Mouse (Mus musculus) heart, embryonic 14.5 days (tissue): Measurements from ENCODE around the gene Stoml3. TPM values are rescaled to one million over a fixed set of nuclear protein-coding genes. Genes with fewer than 3 reads are reported as not detected.

Experiments
- ATAC-seq: fragments of 200-750 bp; cut with Nextera tagmentation; 2 replicates; pipeline ENCODE4 v1.8.0; 2017; ENCODE audit warnings: low read depth, moderate TSS enrichment; ENCODE audit not compliant: insufficient number of reproducible peaks, insufficient read depth, low FRiP score
- H3K27ac ChIP-seq, 2 experiments: fragments of 200-500 bp in 1 of 2; fragments of 300-500 bp in 1 of 2; sonication (generic) in 1 of 2; replicated peaks in 1 of 2; 2 replicates each; pipeline ENCODE4 v1.5.1; 2012 to 2014; ENCODE audit warnings: low read depth in 2 of 2, low read length in 2 of 2, control low read depth in 1 of 2, mild to moderate bottlenecking in 1 of 2, mixed read lengths in 1 of 2; ENCODE audit not compliant: control insufficient read depth in 1 of 2, insufficient read depth in 1 of 2
- H3K27me3 ChIP-seq: fragments of 300-500 bp; sonication (generic); 2 replicates; pipeline ENCODE4 v1.6.1; 2014; ENCODE audit warnings: mild to moderate bottlenecking, low read length, control low read depth; ENCODE audit not compliant: control insufficient read depth, insufficient read depth
- H3K36me3 ChIP-seq: fragments of 300-500 bp; sonication (generic); 2 replicates; pipeline ENCODE4 v1.6.1; 2014; ENCODE audit warnings: mild to moderate bottlenecking, control low read depth, low read length, mixed read lengths; ENCODE audit not compliant: control insufficient read depth, insufficient read depth
- H3K4me1 ChIP-seq, 2 experiments: fragments of 200-500 bp in 1 of 2; fragments of 300-500 bp in 1 of 2; sonication (generic) in 1 of 2; 2 replicates each; pipeline ENCODE4 v1.6.1; 2012 to 2014; ENCODE audit warnings: low read length in 2 of 2, control low read depth in 1 of 2, mixed read lengths in 1 of 2; ENCODE audit not compliant: control insufficient read depth in 2 of 2, insufficient read depth in 2 of 2
- H3K4me2 ChIP-seq: fragments of 300-500 bp; sonication (generic); 2 replicates; pipeline ENCODE4 v1.6.1; 2014; ENCODE audit warnings: mild to moderate bottlenecking, low read length
- H3K4me3 ChIP-seq, 2 experiments: fragments of 200-500 bp in 1 of 2; fragments of 300-500 bp in 1 of 2; sonication (generic) in 1 of 2; 2 replicates each; pipeline ENCODE4 v1.5.1; 2012 to 2014; ENCODE audit warnings: low read length in 2 of 2, mild to moderate bottlenecking in 2 of 2, control low read depth in 1 of 2, low read depth in 1 of 2, moderate library complexity in 1 of 2; ENCODE audit not compliant: control insufficient read depth in 1 of 2, insufficient read depth in 1 of 2
- H3K9ac ChIP-seq: fragments of 300-500 bp; sonication (generic); 2 replicates; pipeline ENCODE4 v1.6.1; 2014; ENCODE audit warnings: mild to moderate bottlenecking, low read length
- H3K9me3 ChIP-seq: fragments of 300-500 bp; sonication (generic); 2 replicates; pipeline ENCODE4 v1.6.1; 2016; ENCODE audit warnings: low read length, control low read depth; ENCODE audit not compliant: control insufficient read depth
- WGBS: fragments of 180-500 bp; shearing (Covaris S2); extraction: QIAGEN DNeasy Blood & Tissue Kit; methylation state at CpG from one replicate; pipeline ENCODE4 v1.1.7; 2014; 5-methylcytosine and 5-hydroxymethylcytosine counted together
- polyA plus RNA-seq: library from polyadenylated mRNA; unstranded; fragments of >200 nt; fragmentation: Nextera tagmentation; extraction: Ambion mirVana; gene quantifications from 2 replicates; pipeline ENCODE4 v1.2.1, GENCODE M21; 2014

The Stoml3 gene
- 0.11 TPM in 1 of 2 replicates, not detected in the other for polyA plus RNA-seq

DNA sequence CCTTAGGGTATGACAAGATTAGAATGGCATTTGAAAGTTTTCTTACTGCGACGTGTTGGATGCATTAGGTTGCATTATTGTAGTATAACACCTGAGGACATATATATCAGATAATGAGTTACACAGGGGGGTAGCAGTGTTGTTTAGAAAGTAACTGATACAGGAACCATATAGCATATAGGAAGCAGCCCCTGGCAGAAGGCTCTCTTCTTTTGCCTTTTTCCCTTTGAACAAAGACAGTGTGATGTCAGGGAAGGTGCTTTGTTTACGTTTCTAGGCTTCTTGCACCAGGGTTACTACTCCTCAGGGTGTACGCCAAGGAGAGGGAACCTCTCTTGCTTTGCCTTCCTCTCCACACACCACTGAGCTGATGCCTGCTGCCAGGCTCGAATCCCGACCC lies at the start of gene Stoml3:
Gene Stoml3 (plus strand): TSS at position 301 of the 400 bp plus-strand sequence.
- H3K4me1 ChIP-seq = peaks cover 10 to 20% of the 10 kb centered on the region in 2 experiments
- WGBS = 74% methylated on average over 6 of the region's 6 CpGs
- H3K27me3 ChIP-seq = no peaks in the 10 kb centered on the region
- H3K27ac ChIP-seq = peak within 1 kb of the TSS; percentile 21 to 56; a peak in 2 of 4 replicates
- H3K36me3 ChIP-seq = no peaks in the 10 kb centered on the region
- peak within 1 kb of the TSS; percentile 23; the same call in 1 of the 2 replicates for H3K9ac ChIP-seq
- ATAC-seq = no peak
- H3K4me3 ChIP-seq = no peak within 1 kb of the TSS
- no peaks in the 10 kb centered on the region for H3K9me3 ChIP-seq
- 0 out of 2 replicates have a peak within 1 kb of the TSS, but pooled peaks have one; percentile 16 for H3K4me2 ChIP-seq

DNA sequence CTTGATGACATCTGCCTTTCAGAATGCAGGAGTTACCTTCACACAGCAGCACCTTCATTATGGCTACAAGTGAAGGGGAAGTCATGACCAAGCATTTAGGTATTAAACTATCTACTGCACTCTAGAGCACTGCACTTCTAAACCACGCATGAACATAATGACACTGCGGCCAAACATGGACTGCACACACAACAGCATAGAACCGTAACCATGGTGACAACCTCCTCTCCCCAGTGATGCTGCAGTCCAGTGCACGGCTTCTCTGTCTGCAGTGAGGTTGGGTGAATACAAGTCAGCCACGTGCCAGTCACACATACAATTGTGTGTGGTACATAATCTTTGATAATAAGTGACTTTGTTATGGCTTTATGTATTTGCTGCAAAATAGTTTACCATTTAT lies 42.9 kb upstream of the Stoml3 start:
- Histone ChIP-seq H3K9me3 (no peaks in the 10 kb centered on the region), H3K27me3 (no peaks in the 10 kb centered on the region), H3K4me2 (no peak overlapping the region), H3K9ac (no peak overlapping the region), H3K4me1 (peaks cover 0 to 4% of the 10 kb centered on the region in 2 experiments; a peak in 2 of 4 replicates), H3K27ac (no peak overlapping the region), H3K36me3 (peaks cover 15% of the 10 kb centered on the region), H3K4me3 (no peak overlapping the region)
- ATAC-seq = no peak
- 82% methylated on average over 5 of the region's 5 CpGs for WGBS

DNA sequence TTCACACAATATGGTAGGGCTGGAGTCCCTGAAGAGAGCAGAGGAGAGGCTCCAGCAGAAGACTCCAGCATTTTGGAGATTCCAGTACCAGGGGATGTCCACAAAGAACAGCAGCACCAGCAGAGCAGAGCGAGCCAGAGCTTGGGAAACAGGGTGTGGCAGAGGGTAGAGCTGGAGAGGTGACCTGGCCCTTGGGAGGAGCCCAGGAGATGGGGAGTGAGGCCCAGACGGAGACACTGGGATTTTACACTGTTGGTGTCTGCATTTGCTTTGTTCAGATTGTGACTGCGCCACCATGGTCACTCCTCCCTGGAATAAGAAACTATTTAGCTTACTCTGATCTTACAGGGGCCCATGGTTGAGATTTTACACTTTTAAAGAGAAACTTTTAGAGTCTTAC lies 41.7 kb upstream of the Stoml3 start:
- 90% methylated on average over 3 of the region's 3 CpGs for WGBS
- Histone ChIP-seq H3K4me2 (no peak overlapping the region), H3K27me3 (no peaks in the 10 kb centered on the region), H3K4me1 (peaks cover 0 to 5% of the 10 kb centered on the region in 2 experiments; a peak in 2 of 4 replicates), H3K4me3 (no peak overlapping the region), H3K36me3 (peaks cover 28% of the 10 kb centered on the region), H3K9ac (no peak overlapping the region), H3K9me3 (no peaks in the 10 kb centered on the region), H3K27ac (no peak overlapping the region)
- ATAC-seq = no peak

DNA sequence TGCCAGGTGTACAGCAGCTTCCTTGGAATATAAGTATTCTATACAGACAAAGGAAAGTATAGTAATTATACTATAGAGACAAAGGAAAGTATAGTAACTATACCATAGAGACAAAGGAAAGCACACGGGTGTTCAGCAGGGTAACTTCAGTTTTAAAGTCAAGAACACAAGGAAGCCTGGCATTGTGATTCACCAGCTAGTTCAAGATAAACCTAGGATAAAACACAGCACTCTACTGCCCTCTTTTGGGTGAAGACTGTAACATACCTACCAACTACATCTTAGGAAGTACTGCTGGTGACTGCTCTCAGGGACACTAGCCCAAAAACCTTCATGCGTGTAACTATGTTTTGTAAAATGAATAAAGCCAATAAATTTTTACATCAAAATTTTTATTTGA lies 40.2 kb upstream of the Stoml3 start:
- Histone ChIP-seq H3K4me3 (no peak overlapping the region), H3K27ac (no peak overlapping the region), H3K4me2 (no peak overlapping the region), H3K36me3 (peaks cover 42% of the 10 kb centered on the region), H3K9me3 (no peaks in the 10 kb centered on the region), H3K27me3 (no peaks in the 10 kb centered on the region), H3K4me1 (peaks cover 0 to 7% of the 10 kb centered on the region in 2 experiments; a peak in 1 of 4 replicates), H3K9ac (no peak overlapping the region)
- no peak for ATAC-seq
- 30% methylated on average over 2 of the region's 2 CpGs for WGBS

DNA sequence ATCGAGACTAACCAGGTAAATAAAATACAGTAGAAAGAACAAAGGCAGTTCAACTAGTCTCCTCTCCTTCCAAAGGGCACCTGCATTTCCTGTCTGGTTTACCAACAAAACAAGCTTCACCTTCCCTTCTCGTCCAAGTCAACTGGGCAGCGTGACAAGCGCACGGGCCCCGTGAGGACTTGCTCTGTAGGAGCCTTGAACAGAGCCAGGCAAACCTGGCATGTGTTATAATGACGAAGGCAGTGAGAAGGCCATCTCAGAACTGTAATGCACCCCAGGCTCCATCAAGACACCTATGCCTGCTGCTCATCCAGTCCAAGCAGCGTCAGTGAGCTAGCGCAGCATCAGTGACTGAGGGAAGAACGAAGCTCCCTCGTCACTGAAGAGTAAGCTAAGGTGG lies 37.8 kb upstream of the Stoml3 start:
- peaks cover 66% of the 10 kb centered on the region for H3K36me3 ChIP-seq
- no peak for ATAC-seq

DNA sequence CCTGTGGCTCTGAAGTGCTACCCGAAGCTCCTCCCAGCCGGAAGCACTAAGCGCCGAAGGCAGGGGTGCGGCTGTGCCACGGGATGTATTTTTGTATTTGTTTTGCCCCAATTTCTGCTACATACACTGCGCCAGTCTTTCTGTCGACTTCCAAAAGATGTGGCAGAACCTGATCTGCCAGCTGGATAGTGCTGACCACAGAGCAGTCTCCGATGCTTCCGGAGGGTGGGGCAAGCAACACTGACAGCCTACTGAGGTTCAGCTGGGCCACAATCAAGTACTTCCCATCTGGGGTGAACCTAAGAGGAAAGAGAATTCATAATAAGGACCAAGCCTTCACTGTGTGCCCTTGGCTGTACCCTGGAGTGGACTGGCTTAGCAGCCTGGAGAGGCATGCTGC lies 36.1 kb upstream of the Stoml3 start:
- 94% methylated on average over 10 of the region's 10 CpGs for WGBS
- H3K27me3 ChIP-seq = no peaks in the 10 kb centered on the region
- H3K9ac ChIP-seq = no peak overlapping the region
- no peak overlapping the region for H3K27ac ChIP-seq
- H3K4me3 ChIP-seq = no peak overlapping the region
- ATAC-seq = no peak
- no peaks in the 10 kb centered on the region for H3K9me3 ChIP-seq
- H3K4me1 ChIP-seq = peaks cover 0 to 7% of the 10 kb centered on the region in 2 experiments; a peak in 1 of 4 replicates
- no peak overlapping the region for H3K4me2 ChIP-seq
- H3K36me3 ChIP-seq = peaks cover 83% of the 10 kb centered on the region

More for the DNA sequence above, 37.8 kb upstream of the Stoml3 start:
- 89% methylated on average over 11 of the region's 11 CpGs for WGBS
- Histone ChIP-seq H3K27ac (no peak overlapping the region), H3K4me3 (no peak overlapping the region), H3K9me3 (no peaks in the 10 kb centered on the region), H3K4me2 (no peak overlapping the region), H3K9ac (no peak overlapping the region), H3K4me1 (peaks cover 0 to 7% of the 10 kb centered on the region in 2 experiments; a peak in 1 of 4 replicates), H3K27me3 (no peaks in the 10 kb centered on the region)

DNA sequence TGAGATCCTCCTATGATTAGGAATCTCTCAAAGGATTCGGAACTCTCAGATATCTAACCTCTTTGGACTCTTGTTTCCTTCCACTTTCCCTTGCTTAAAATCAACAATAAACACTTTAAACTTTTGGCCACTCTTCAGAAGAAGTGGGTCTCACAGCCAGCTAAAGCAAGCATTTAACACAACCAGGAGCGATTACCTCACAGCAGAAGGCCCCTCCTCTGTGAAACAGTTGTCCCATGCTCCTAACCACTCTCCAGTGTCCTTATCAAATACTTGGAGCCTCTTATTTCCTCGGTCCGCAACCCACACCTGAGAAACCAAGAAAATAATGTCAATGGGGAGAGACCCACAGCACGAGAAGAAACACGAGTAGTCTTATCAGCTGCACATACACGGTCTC lies 35.1 kb upstream of the Stoml3 start:
- Histone ChIP-seq H3K27me3 (no peaks in the 10 kb centered on the region), H3K4me1 (peaks cover 0 to 7% of the 10 kb centered on the region in 2 experiments; a peak in 1 of 4 replicates), H3K9me3 (no peaks in the 10 kb centered on the region), H3K4me3 (no peak overlapping the region), H3K9ac (no peak overlapping the region), H3K4me2 (no peak overlapping the region), H3K36me3 (peaks cover 93% of the 10 kb centered on the region), H3K27ac (no peak overlapping the region)
- ATAC-seq = no peak
- WGBS = 84% methylated on average over 7 of the region's 7 CpGs

DNA sequence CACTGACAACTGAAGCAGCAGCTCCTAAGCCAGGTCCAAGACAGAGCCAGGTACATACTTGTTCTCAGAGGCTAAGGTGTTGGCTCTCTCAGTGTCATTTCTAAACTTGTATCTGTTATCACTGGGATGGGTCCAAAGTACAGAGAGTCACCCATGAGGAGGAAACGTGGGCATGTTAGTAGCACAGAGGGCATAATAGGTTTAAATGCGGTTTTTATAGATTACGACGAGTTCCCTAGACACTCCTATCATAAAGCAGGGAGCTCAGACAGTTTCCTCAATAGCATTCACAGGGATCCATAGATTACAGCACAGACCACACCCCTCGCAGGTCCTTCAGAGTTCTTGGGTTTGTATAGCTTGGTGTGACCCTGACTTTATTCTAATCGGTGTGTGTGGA lies 34.4 kb upstream of the Stoml3 start:
- no peak overlapping the region for H3K9ac ChIP-seq
- H3K9me3 ChIP-seq = no peaks in the 10 kb centered on the region
- H3K4me1 ChIP-seq = peaks cover 0 to 7% of the 10 kb centered on the region in 2 experiments; a peak in 1 of 4 replicates
- H3K4me3 ChIP-seq = no peak overlapping the region
- peaks cover 95% of the 10 kb centered on the region for H3K36me3 ChIP-seq
- no peak for ATAC-seq
- H3K4me2 ChIP-seq = no peak overlapping the region
- WGBS = 90% methylated on average over 6 of the region's 6 CpGs
- no peaks in the 10 kb centered on the region for H3K27me3 ChIP-seq
- no peak overlapping the region for H3K27ac ChIP-seq
